In the genomic region with DNA sequence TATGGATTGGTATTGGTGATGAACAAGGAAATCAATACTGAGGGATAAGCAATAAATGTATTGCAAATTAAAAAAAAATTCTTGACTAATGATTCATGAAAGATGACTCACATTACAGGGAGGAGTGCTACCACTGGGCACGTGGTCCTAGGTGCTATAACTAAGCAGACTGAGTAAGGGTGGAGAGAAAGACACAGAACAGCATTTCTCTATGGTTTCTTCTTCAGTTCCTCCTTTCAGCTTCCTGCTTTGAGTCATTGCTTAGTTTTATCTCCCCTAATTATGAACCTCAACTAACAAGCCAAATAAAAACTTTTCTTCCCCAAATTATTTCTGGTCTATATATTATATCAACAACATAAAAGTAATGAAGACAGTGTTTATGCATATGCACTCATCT, we compare ENCODE assay signal across 18 mouse cellular contexts. TPM values are rescaled to one million over a fixed set of nuclear protein-coding genes. Genes with fewer than 3 reads are reported as not detected.
"Had no signal": no experiment of that assay in that cellular context is flagged by ENCODE, and none has a peak within 500 bp of the region (broad histone marks: within the 10 kb centered on the region; RNA-seq: fewer than 3 reads in every experiment).

No protein-coding gene starts in this region.

- H3K27me3 ChIP-seq: neural tube, embryonic 13.5 days; neural tube, embryonic 15.5 days; stomach, embryonic 15.5 days had no signal

- H3K9ac ChIP-seq: neural tube, embryonic 13.5 days; neural tube, embryonic 15.5 days; stomach, embryonic 15.5 days had no signal

- H3K4me2 ChIP-seq: neural tube, embryonic 13.5 days; neural tube, embryonic 15.5 days; stomach, embryonic 15.5 days had no signal

- H3K4me3 ChIP-seq: neural tube, embryonic 13.5 days; neural tube, embryonic 15.5 days; stomach, embryonic 15.5 days had no signal

- H3K4me1 ChIP-seq: neural tube, embryonic 13.5 days; neural tube, embryonic 15.5 days; stomach, embryonic 15.5 days had no signal

- H3K36me3 ChIP-seq: neural tube, embryonic 13.5 days; neural tube, embryonic 15.5 days; stomach, embryonic 15.5 days had no signal

- H3K9me3 ChIP-seq: neural tube, embryonic 13.5 days; neural tube, embryonic 15.5 days; stomach, embryonic 15.5 days had no signal

- DNase-seq: retina, postnatal 1 day; right cerebral cortex, adult 18-20 months; right cerebral cortex, postnatal 14 days; right cerebral cortex, postnatal 4 days; spleen, adult 18-20 months; thymus, adult 18-20 months; thymus, adult 2 months; thymus, postnatal 14 days; thymus, postnatal 25 days; thymus, postnatal 36 days; thymus, postnatal 4 days had no signal

- H3K27ac ChIP-seq: neural tube, embryonic 13.5 days; neural tube, embryonic 15.5 days; stomach, embryonic 15.5 days; stomach, postnatal 0 days had no signal

RNA-seq across cellular contexts. Expression of a gene that starts 26.2 kb away (rescaled TPM):
- total RNA-seq: neutrophil, adult 5-6 weeks had no signal
- polyA plus RNA-seq: small intestine, adult 2 months; spleen, adult 2 months had no signal
